Mouse (Mus musculus) megakaryocyte-erythroid progenitor cell, adult 5-6 weeks (primary cell): ENCODE measurements around the gene Abl2. TPM values are rescaled to one million over a fixed set of nuclear protein-coding genes. Genes with fewer than 3 reads are reported as not detected.
A peak's percentile ranks its signal among the peaks of the same experiment; 100 is the strongest.
"Not testable (repeated sequence)": the region's sequence is repeated elsewhere in the genome, so short reads cannot be mapped to it uniquely, and the experiment has no call there.

Experiments used
- ATAC-seq: replicated peaks from 2 replicates; pipeline ENCODE4 v1.8.0; 2016; ENCODE audit warnings: mild to moderate bottlenecking, inconsistent platforms; ENCODE audit not compliant: severe bottlenecking, poor library complexity, low FRiP score, low TSS enrichment
- total RNA-seq, 2 experiments: library from RNA; stranded (forward) in 1 of 2; stranded (reverse) in 1 of 2; fragments of 200-1000, 215-1000 nt in 1 of 2; fragments of >200 nt in 1 of 2; fragmentation: Nextera tagmentation in 1 of 2; gene quantifications; 2 replicates each; pipeline ENCODE4 v1.2.3; 2014 to 2017

Abl2 gene
- 14.2 and 14.6 TPM in 2 replicates for total RNA-seq (2014; fragmentation: Nextera tagmentation)
- 15.2 and 18.5 TPM in 2 replicates for total RNA-seq (2017)

DNA sequence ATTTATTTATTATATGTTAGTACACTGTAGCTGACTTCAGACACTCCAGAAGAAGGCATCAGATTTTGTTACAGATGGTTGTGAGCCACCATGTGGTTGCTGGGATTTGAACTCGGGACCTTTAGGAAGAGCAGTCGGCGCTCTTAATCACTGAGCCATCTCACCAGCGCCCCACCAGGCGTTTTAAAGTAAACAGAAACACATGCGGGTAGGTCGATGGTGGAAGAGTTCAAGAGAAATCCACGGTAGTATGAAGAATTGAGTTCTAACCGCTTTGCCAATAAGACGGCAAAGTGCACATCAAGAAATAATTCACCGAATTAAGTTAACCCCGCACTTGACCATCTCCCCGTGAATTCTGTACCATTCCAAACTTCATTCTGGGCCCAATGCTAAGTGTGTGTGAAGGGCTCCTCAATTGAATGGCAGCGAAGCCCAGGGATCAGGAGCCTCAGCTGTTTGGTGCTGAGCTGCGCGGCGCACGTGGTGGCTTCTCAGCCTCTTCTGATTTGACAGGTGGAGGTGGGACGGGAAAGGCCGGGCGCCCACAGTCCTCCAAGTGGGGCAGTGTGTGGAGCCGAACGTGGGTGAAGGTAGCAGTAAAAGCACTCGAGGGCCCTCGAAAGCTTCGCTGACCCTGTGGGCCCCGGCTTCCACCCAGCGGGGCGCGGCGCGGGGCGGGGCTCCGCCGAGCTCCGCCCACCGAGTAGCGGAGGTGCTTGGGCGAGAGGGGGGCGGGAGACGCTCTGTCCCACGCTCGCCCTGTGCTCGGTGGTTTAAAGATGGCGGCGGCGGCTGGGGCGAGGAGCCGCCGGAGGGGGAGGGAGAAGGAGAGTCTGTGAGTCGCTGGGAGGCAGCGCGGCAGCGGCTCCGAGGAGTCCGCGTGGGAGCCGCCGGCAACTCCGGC, at the start of gene Abl2:
Gene Abl2, plus strand, starts transcription at position 763 of the 907 bp plus-strand sequence.
- ATAC-seq: peak; percentile 91

DNA sequence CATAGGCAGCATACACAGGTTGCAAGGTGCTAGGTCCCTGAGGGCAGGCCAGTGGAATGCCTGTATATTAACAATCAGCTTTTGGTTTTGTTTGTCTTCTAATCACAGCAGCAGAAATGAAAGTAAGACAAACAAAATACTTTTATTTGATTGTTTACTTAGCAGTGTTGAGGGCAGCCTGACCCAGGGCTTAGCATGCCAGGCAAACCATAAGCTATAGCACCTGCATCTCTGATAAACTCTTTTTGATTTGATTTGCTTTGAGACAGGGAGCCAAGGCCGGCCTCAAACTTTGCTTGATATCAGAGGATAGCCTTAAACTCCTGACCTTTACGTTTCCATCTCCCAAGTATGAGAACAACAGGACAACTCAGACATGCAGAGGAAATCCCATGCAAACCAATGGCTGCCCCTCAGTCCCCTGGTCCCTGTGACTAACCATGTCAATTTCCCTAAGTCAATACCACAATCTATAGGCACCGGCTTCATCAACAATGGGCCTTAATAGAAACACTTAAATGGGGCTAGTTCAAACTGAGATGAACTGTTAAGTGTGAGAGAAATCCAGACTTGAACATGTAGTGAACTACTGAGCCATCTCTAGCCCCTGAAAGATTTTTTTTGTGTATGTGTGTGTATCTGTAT, 38.3 kb upstream of the Abl2 start:
- no peak for ATAC-seq

DNA sequence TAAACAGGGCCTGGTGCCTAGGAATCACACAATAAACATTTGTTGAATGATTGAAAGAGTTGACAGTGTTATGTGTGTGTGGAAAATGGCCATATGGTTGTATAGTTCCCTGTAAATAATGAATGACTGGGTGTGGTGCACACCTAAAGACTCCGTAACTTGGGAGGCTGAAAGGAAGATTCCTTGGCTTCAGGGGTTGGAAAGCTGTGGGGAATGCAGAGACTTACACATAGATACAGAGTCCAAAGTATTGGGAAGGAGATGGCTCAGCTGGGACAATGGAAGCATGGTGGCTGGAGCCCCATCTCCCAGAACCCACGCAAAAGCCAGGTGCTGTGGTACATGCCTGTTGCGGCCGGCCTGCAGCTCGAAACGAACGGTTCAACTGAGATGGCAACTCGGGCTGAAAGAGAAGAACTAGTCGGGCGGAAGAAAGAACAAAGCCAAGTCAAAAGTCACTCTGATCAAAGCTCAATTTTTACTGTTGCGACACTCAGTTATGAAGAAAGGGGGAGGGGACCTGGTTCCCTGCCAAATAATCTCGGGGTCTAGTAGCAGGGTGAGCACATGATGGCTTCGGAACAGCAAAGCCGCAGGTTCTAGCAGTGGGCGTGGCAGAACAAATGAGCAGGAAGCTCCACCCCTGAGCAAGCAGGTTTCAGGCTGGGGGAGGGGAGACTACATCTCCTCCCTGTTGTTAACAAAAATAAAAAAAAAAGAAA, 36.6 kb upstream of the Abl2 start:
- 0 out of 2 replicates have a peak, but pooled peaks have one; percentile 9 for ATAC-seq

DNA sequence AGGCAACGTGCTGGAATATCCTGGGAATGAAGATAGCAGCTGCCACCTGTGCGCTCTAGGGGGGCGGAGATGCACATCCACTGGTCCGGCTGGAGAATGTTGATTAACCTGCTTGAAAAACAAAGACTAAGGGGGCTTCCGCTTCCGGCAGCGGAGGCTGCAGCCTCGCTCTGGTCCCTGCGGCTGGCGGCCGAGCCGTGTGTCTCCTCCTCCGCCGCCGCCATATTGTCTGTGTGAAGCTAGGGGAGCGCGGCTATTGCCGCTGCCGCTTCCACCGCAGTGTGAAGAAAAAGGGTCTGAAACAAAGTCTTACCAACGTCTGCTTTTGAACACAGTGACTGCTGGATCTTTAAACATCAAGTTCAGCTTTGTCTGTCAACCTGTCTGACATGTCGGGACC, 34.7 kb upstream of the Abl2 start, which contains the start of gene Gm10031:
Gene Gm10031, plus strand, starts transcription at position 171 of the 400 bp plus-strand sequence.
- peak; percentile 99 for ATAC-seq

DNA sequence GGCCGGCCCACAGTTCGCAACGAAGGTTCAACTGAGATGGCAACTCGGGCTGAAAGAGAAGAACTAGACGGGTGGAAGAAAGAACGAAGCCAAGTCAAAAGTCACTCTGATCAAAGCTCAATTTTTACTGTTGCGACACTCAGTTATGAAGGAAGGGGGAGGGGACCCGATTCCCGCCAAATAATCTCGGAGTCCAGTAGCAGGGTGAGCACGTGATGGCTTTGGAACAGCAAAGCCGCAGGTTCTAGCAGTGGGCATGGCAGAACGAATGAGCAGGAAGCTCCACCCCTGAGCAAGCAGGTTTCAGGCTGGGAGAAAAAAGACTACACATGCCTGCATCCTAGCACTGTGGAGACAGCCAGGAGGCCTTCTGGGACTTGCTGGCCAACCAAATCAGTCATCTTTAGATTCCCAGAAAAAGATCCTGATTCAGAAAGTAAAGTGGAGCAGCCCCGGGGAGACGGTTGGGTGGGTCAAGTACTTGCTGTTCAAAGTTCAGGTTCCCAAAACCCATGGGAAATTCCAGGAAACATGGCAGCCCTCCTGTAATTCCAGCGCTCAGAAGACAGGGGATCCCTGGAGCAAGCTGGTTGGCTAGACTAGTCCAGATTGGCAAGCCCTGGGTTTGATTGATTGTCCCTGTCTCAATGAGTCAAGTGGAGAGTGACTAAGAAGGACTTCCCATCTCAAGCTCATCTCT, 26.0 kb upstream of the Abl2 start:
- not testable (repeated sequence) for ATAC-seq

DNA sequence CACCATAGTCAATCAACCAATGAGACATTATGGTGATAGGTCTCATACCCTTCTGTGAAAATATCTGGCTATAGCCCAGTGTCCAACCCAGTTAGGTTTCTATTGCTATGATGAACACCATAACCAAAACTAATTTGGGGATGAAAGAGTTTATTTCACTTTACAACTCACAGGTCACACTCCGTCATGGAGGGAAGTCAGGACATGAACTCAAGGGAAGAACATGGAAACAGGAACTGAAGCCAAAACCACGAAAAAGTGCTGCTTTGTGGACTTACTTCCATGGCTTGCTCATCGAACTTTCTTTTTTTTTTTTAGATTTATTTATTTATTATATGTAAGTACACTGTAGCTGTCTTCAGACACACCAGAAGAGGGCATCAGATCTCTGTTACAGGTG, 25.1 kb upstream of the Abl2 start:
- ATAC-seq: no peak

DNA sequence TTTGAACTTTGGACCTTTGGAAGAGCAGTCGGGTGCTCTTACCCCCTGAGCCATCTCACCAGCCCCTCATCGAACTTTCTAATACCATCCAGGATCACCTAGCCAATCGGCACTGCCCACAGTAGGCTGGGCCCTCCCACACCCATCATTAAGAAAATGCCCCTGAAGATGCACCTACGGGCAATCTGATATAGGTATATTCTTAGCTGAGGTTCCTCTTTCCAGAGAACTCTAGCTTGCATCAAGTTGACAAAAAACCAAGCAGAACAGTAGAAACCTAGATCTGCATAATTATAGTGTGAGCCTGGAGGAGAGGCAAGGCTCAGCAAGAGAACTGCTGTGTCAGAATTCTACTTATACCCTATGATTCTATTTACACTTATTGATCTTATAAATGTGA, 24.7 kb upstream of the Abl2 start:
- ATAC-seq: no peak

DNA sequence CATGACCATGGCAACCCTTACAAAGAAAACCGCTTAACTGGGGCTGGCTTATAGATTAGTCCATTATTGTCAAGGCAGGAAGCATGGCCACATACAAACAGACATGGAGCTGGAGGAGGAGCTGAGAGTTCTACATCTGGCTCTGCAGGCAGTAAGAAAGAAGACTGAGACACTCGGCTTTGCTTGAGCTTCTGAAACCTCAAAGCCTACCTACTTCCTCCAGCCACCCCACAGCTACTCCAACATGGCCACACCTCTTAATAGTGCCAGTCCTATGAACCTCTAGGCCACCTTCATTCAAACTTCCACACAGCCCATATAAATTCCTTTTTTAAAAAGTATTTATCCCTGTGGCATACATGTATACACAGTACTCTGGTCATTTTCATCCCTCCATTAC, 21.6 kb upstream of the Abl2 start:
- ATAC-seq: no peak

DNA sequence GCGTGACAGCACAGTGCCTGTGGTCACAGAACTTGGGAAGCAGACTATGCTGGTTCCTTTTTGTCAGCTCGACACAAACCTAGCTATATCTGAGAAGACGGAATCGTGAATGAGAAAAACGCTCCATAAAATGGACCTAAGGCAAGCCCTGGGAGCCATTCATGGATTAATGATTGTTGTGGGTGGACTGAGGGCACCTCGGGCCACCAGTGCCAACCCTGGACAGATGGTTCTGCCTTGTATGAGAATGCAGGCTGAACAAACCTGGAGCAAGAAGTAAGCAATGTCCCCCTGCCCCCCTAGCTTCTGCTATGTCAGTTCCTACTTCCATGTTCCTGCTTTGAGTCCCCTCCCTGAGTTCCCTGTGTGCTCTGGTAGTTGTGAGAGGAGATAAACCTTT, 20.9 kb upstream of the Abl2 start:
- no peak for ATAC-seq

DNA sequence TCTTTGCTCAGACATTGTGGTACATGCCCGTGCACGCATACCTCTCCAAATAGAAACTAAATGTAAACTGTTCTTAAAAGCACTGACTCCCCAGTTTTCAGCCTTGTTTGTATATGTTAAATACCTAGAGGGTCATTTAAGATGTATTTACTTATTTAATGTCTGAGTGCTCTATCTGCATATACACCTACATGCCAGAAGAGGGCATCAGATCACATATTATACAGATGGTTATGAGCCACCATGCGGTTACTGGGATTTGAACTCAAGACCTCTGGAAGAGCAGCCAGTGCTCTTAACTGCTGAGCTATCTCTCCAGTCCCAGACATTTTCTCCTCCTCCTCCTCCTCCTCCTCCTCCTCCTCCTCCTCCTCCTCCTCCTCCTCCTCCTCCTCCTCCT, 20.2 kb upstream of the Abl2 start:
- ATAC-seq: no peak

DNA sequence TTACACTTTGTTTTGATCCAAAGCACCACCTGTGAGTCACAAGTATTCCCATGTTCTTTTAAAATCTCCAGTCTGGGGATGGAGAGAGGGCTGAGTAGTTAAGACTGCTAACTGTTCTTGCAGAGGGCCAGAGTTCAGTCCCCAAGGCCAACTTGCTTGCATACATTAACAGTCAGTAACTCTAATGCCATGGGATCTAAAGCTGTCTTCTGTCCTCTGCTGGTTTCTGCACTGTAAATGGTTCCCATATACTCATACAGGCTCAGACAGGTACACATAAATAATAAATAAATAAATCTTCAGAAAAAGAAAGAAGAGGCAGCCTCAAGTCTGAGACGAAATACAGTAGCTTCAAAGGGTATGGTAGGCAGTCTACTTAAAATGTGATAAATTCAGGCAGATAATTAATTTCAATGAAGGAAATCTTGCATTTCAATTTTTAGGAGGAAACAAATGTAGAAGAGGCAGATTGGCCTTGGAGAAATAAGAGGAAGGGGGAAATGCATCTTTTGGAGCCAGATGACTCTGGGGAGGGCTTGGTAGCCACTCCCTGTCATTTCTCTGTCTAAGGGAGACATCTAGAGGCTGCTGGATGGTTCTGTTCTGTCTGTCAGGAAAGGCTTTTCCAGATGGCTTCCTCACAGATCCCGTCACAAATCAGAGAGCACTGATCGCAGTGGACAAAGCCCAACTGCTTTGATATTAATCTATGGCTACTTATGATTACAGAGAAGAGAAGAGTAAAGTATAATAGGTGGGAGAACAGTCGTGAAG, 18.6 kb upstream of the Abl2 start:
- no peak for ATAC-seq

DNA sequence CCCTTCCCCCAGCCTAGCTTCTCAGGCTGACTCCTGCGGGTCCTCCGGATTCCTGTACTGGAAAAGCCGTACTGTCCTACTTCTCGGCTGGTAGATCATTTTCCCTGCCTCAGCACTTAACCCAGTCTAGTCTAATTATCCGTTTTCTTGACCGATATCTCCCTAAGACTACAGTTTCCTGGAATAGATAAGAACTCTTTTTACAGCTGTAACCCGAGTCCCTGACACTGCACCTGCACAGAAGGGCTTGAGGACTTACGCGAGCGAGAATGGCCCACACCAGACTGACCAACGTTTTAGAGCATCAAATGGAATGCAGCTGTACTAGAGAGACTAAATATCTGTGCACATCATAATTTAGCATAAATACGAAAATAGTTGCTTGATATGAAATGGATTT, 14.6 kb upstream of the Abl2 start:
- ATAC-seq: no peak

DNA sequence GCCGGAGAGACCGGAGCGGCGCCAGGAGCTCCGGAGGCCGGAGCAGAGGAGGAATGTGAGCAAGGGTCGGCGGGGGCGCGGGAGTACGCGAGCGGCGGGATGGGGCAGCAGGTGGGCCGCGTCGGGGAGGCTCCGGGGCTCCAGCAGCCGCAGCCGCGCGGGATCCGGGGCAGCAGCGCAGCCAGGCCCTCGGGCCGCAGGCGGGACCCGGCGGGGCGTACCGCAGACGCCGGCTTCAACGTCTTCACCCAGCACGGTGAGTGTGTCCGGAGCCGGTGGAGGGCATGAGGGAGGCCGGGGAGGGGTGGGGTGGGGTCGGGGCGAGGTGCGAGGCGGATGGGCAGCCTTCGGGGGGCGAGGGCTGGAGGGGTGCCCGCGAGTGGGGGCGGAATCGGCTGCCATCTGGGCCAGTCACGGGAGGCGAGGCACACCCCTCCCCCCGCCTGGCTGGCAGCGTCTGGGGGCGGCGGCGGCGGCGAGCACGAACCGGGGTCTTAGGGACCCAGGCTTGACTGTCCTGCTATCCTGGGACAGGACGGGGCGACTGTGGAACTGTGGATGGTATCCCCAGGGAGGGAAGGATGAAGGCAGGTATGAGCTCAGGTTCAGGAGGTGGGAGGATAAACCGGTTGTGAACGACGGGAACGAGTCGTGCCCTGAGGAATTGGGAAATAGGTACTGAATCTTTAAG, 509 bp downstream of the Abl2 start:
- peak; percentile 29 for ATAC-seq

DNA sequence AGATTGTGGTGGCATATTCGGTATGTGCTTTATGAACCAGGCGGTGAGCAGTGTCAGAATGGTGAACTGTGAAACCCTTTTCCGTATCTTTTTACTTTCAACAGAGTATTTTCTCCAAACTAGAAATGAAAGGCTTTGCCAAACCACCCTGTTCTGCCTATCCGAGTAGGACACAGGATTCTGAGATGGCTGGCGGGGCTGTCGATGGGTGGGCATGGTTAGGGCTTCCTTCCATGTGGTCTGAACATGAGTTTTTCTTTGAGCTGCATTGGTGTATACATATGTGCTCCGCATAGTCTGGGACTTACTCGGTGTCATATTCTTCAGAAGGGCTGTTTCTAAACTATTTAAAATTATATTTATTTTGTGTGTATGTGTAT, 1.0 kb downstream of the Abl2 start:
- peak; percentile 7 for ATAC-seq

DNA sequence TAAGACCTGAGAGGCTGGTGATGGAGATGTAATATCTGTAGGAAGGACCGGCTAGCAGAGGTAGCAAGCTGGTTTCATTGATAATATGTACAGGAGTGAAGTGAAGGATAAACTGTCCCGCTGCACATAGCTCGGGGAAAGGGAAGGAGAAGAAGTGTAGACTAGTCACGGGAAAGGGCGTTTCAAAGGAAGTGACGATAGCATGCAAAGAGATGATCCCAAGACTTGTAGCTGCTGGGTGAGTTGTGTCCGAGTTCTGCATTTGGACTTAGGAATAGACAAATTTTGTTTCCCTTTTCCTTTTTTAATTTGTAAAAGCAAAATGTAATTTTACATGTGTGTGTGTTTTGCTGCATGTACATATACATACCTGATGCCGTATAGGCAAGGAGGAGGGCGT, 1.9 kb downstream of the Abl2 start:
- ATAC-seq: no peak

DNA sequence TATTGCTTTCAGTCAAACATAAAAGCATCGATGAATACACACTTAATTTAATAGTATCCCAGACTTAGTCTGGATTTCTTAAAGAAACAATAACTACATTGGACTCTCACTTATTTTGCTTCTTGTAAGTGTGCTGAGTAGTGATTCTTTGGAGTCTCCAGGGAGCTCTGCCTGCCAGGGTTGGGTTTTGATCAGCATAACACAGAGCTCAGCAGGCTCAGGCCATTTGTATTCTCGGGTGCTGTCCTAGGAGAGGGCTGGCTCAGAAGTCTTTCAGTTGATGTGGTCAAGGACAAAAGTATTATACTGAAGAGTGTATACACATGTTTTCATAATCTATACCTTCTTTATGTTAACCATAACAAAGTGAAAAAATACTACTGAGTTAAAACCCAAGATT, 6.7 kb downstream of the Abl2 start:
- ATAC-seq: no peak

DNA sequence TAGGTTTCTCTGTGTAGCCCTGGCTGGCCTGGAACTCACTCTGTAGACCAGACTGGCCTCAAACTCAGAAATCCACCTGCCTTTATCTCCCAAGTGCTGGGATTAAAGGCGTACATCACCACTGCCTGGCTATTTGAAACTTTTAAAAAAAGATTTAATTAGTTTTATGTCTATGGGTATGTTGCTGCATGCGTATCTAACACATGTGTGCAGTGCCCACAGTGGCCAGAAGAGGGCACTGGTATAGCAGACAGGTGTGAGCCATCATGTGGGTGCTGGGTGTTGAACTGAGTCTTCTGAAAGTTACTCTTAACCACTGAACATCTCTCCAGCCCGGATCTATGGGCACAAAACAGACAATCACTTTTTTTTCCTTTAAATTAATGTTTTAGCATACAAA, 7.5 kb downstream of the Abl2 start:
- ATAC-seq: 0 out of 2 replicates have a peak, but pooled peaks have one; percentile 48

DNA sequence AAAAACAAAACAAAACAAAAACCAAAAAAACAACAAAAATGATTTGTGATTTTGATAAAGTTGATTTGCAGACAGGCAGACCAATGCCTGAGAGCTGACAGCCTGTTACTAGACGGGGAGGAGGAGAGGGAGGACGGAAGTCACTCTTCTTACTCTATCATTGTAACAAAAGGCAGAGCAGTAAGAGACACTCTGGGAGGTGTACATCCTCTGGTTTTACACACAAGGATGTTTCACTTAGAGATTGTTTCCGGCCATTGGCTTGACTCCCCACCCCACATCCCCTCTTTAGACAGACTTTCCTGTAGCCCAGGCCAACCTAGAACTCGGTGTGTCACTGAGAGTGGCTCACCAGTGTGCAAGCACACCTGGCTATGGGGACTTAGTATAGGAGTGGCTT, 11.0 kb downstream of the Abl2 start:
- no peak for ATAC-seq
